Mouse (Mus musculus): ENCODE measurements around the gene Gm17416. TPM values are rescaled to one million over a fixed set of nuclear protein-coding genes. Genes with fewer than 3 reads are reported as not detected.

Gene Gm17416
- polyA plus RNA-seq (2012; rRNA removed): not detected in 2 replicates

GRCm38 (mm10) chr2:152569038-152569437 is at the start of gene Gm17416:
TSS of gene Gm17416 (plus strand) at chr2:152569338.

GRCm38 (mm10) chr2:152539944-152540710 is 29.0 kb upstream of the Gm17416 start, which contains the start of gene Defb29:
TSS of gene Defb29 (minus strand) at chr2:152540098.

GRCm38 (mm10) chr2:152572114-152572794 is 3.1 kb downstream of the Gm17416 start, which contains the start of gene Defb21:
TSS of gene Defb21 (plus strand) at chr2:152572744.

GRCm38 (mm10) chr2:152580107-152580506 is 11.0 kb downstream of the Gm17416 start, which contains the start of gene Defb19:
TSS of gene Defb19 (minus strand) at chr2:152580312.

GRCm38 (mm10) chr2:152599299-152599698 is 30.2 kb downstream of the Gm17416 start, which contains the start of gene Defb45:
TSS of gene Defb45 (minus strand) at chr2:152599399.

GRCm38 (mm10) chr2:152604057-152604456 is 34.9 kb downstream of the Gm17416 start, which contains the start of gene Defb36:
TSS of gene Defb36 (plus strand) at chr2:152604327.

Other genes starting within 250 kb of the Gm17416 start
- 42.7 and 45.8 TPM in 2 replicates for gene Rbck1, start 236.7 kb upstream of the Gm17416 start, polyA plus RNA-seq (2012; rRNA removed)
- 0.77 and 1.8 TPM in 2 replicates for gene Trib3, start 225.3 kb upstream of the Gm17416 start, polyA plus RNA-seq (2012; rRNA removed)
- not detected in 2 replicates for gene Nrsn2, start 192.7 kb upstream of the Gm17416 start, polyA plus RNA-seq (2012; rRNA removed)
- 4.1 and 4.3 TPM in 2 replicates for gene Sox12, start 171.3 kb upstream of the Gm17416 start, polyA plus RNA-seq (2012; rRNA removed)
- gene Zcchc3, start 154.3 kb upstream of the Gm17416 start, polyA plus RNA-seq (2012; rRNA removed): 8.2 and 10.2 TPM in 2 replicates
- gene 6820408C15Rik, start 153.8 kb upstream of the Gm17416 start, polyA plus RNA-seq (2012; rRNA removed): 0.20 and 0.24 TPM in 2 replicates
- gene Defb23, start 104.7 kb upstream of the Gm17416 start, polyA plus RNA-seq (2012; rRNA removed): not detected in 2 replicates
- gene Defb20, start 92.3 kb upstream of the Gm17416 start, polyA plus RNA-seq (2012; rRNA removed): not detected in 2 replicates
- not detected in 2 replicates for gene Defb22, start 79.2 kb upstream of the Gm17416 start, polyA plus RNA-seq (2012; rRNA removed)
- gene Defb26, start 57.6 kb upstream of the Gm17416 start, polyA plus RNA-seq (2012; rRNA removed): not detected in 2 replicates
- gene Defb28, start 51.1 kb upstream of the Gm17416 start, polyA plus RNA-seq (2012; rRNA removed): not detected in 2 replicates
- not detected in 2 replicates for gene Defb29, start 29.2 kb upstream of the Gm17416 start, polyA plus RNA-seq (2012; rRNA removed)
- gene Defb21, start 3.4 kb downstream of the Gm17416 start, polyA plus RNA-seq (2012; rRNA removed): not detected in 2 replicates
- not detected in 2 replicates for gene Defb19, start 11.0 kb downstream of the Gm17416 start, polyA plus RNA-seq (2012; rRNA removed)
- not detected in 2 replicates for gene Defb45, start 30.1 kb downstream of the Gm17416 start, polyA plus RNA-seq (2012; rRNA removed)
- not detected in 2 replicates for gene Defb36, start 35.0 kb downstream of the Gm17416 start, polyA plus RNA-seq (2012; rRNA removed)
- gene Defb25, start 53.7 kb downstream of the Gm17416 start, polyA plus RNA-seq (2012; rRNA removed): 0.24 TPM in 1 of 2 replicates, not detected in the other
- gene Rem1, start 57.6 kb downstream of the Gm17416 start, polyA plus RNA-seq (2012; rRNA removed): 0.46 and 0.52 TPM in 2 replicates
- 26.2 and 27.6 TPM in 2 replicates for gene H13, start 100.1 kb downstream of the Gm17416 start, polyA plus RNA-seq (2012; rRNA removed)
- gene Mcts2, start 117.7 kb downstream of the Gm17416 start, polyA plus RNA-seq (2012; rRNA removed): 10.0 and 11.0 TPM in 2 replicates
- 41.7 and 43.3 TPM in 2 replicates for gene Id1, start 166.9 kb downstream of the Gm17416 start, polyA plus RNA-seq (2012; rRNA removed)
- 0.58 and 0.84 TPM in 2 replicates for gene Cox4i2, start 184.8 kb downstream of the Gm17416 start, polyA plus RNA-seq (2012; rRNA removed)